Mouse (Mus musculus) kidney, postnatal 0 days (tissue): Measurements from ENCODE around the gene Acbd3. TPM values are rescaled to one million over a fixed set of nuclear protein-coding genes. Genes with fewer than 3 reads are reported as not detected.

Experiments
- ATAC-seq: fragments of 200-750 bp; cut with Nextera tagmentation; replicated peaks from 2 replicates; pipeline ENCODE4 v1.8.0; 2017; ENCODE audit warnings: low read depth, moderate number of reproducible peaks, moderate TSS enrichment, moderate library complexity; ENCODE audit not compliant: low FRiP score
- DNase-seq: peaks from one replicate; pipeline ENCODE4 v3.0.0-alpha.2; 2016; ENCODE audit warnings: low spot score
- H3K27ac ChIP-seq: fragments of 300-500 bp; sonication (generic); 2 replicates; pipeline ENCODE4 v1.5.1; 2014; ENCODE audit warnings: mild to moderate bottlenecking
- H3K27me3 ChIP-seq: fragments of 300-500 bp; sonication (generic); 2 replicates; pipeline ENCODE4 v1.6.1; 2014; ENCODE audit warnings: low read length, mixed read lengths; ENCODE audit not compliant: insufficient read depth
- H3K36me3 ChIP-seq: fragments of 300-500 bp; sonication (generic); 2 replicates; pipeline ENCODE4 v1.6.1; 2014; ENCODE audit warnings: low read length, mixed read lengths; ENCODE audit not compliant: insufficient read depth
- H3K4me1 ChIP-seq: fragments of 300-500 bp; sonication (generic); replicated peaks from 2 replicates; pipeline ENCODE4 v1.6.1; 2014; ENCODE audit warnings: antibody characterized with exemption, low read length, mixed read lengths; ENCODE audit not compliant: insufficient read depth
- H3K4me2 ChIP-seq: fragments of 300-500 bp; sonication (generic); 2 replicates; pipeline ENCODE4 v1.6.1; 2014; ENCODE audit warnings: mild to moderate bottlenecking, low read length, moderate library complexity, mixed read lengths
- H3K4me3 ChIP-seq: fragments of 300-500 bp; sonication (generic); replicated peaks from 2 replicates; pipeline ENCODE4 v1.5.1; 2014; ENCODE audit warnings: low read depth, low read length
- H3K9ac ChIP-seq: fragments of 300-500 bp; sonication (generic); 2 replicates; pipeline ENCODE4 v1.6.1; 2014; ENCODE audit warnings: low read depth, low read length
- H3K9me3 ChIP-seq: fragments of 300-500 bp; sonication (generic); replicated peaks from 2 replicates; pipeline ENCODE4 v1.6.1; 2016; ENCODE audit warnings: low read length, inconsistent platforms, mixed read lengths
- CTCF ChIP-seq: IDR thresholded peaks from 2 replicates; pipeline ENCODE4 v1.5.1; 2016; ENCODE audit warnings: antibody characterized with exemption, low read depth, mild to moderate bottlenecking, moderate library complexity
- WGBS: fragments of 180-500 bp; shearing (Covaris S2); extraction: QIAGEN DNeasy Blood & Tissue Kit; methylation state at CpG from one replicate; pipeline ENCODE4 v1.1.7; 2014; 5-methylcytosine and 5-hydroxymethylcytosine counted together
- polyA plus RNA-seq: library from polyadenylated mRNA; unstranded; fragments of >200 nt; fragmentation: Nextera tagmentation; extraction: Ambion mirVana; gene quantifications from 2 replicates; pipeline ENCODE4 v1.2.1, GENCODE M21; 2015

The Acbd3 gene
- polyA plus RNA-seq, 1 experiment from 2014 or later: 18.5 TPM

DNA sequence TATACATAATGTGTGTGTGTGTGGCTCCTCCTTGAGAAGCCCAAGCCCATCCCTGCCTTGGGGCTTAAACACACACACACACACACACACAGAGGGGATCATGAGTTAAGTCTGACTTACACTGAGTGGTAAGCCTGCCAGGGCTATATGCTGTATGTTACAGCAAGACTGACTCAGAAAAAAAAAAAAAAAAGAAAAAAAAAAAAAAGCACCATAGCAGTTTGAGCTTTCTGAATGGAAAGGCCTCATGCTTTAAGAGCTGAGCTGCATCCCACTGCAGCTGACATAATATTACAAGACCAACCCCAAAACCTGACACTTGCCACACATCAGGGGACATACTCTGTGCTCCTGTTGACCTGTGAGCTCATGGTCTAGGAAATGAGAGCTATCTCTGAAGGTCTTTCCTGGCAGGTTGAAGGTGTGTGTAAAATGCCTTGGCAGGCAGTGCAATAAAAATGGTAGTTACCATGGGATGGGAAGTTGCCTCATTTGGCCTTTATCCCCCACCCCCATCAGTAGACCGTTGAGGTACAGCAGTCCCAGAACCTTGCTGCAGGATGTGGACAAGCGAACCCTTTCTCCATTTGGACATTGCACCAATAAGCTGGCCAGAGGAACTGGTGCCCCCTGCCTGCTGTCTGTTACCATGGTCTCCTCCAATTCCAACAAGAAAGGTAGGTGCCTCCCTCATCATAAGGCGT, 31.6 kb downstream of the Acbd3 start:
- Histone ChIP-seq H3K36me3 (peaks cover 10% of the 10 kb centered on the region; the same call in 1 of the 2 replicates), H3K9ac (no peak overlapping the region), H3K27me3 (no peaks in the 10 kb centered on the region), H3K27ac (no peak overlapping the region), H3K9me3 (no peaks in the 10 kb centered on the region), H3K4me2 (no peak overlapping the region), H3K4me3 (no peak overlapping the region), H3K4me1 (no peaks in the 10 kb centered on the region)
- 74% methylated on average over 3 of the region's 3 CpGs for WGBS
- no peak for ATAC-seq
- TF ChIP-seq CTCF: peak; percentile 42; the same call in 1 of the 2 replicates
- DNase-seq: no peak

DNA sequence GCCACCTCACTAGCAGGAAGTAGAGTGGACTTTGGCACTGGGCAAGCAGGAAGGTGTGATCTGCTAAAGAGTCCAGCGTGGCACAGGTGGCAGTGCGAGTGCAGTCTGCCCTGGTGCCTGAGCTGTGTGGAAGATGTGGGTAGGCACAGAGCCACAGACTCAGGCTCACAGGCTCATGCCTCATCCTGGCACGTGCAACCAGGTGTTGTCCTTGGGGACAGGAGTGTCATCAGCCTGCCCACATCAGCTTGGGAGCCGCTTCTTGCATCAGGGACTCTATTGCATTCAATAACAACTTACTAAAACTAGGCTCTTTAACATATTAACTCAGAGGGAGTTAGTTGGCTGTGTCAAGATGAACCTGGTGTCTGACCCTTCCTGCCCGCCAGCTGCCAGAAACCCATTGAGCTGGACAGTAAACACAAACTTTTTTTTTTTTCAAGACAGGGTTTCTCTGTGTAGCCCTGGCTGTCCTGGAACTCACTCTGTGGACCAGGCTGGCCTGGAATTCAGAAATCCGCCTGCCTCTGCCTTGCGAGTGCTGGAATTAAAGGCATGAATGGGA, 32.2 kb downstream of the Acbd3 start:
- no peak overlapping the region for H3K27ac ChIP-seq

GRCm38 (mm10) chr1:180762180-180762579, 36.3 kb downstream of the Acbd3 start:
- WGBS: 70% methylated on average over 11 of the region's 11 CpGs
- DNase-seq (no peak), ATAC-seq (no peak)
- H3K36me3 ChIP-seq: no peaks in the 10 kb centered on the region
- H3K4me2 ChIP-seq: no peak overlapping the region
- no peak for TF ChIP-seq CTCF
- H3K9ac ChIP-seq: no peak overlapping the region
- H3K4me1 ChIP-seq: peaks cover 8% of the 10 kb centered on the region; the same call in 1 of the 2 replicates
- no peak overlapping the region for H3K27ac ChIP-seq
- no peaks in the 10 kb centered on the region for H3K27me3 ChIP-seq
- H3K9me3 ChIP-seq: no peaks in the 10 kb centered on the region
- H3K4me3 ChIP-seq: no peak overlapping the region

More for the DNA sequence above, 32.2 kb downstream of the Acbd3 start:
- peaks cover 3% of the 10 kb centered on the region; the same call in 1 of the 2 replicates for H3K36me3 ChIP-seq
- TF ChIP-seq CTCF: no peak
- H3K4me3 ChIP-seq: no peak overlapping the region
- DNase-seq (no peak), ATAC-seq (peak; percentile 70)
- no peaks in the 10 kb centered on the region for H3K9me3 ChIP-seq
- 0 out of 2 replicates have a peak, but pooled peaks cover 2% of the 10 kb centered on the region for H3K4me1 ChIP-seq
- no peaks in the 10 kb centered on the region for H3K27me3 ChIP-seq
- no peak overlapping the region for H3K4me2 ChIP-seq
- WGBS: 74% methylated on average over 7 of the region's 7 CpGs
- H3K9ac ChIP-seq: no peak overlapping the region

DNA sequence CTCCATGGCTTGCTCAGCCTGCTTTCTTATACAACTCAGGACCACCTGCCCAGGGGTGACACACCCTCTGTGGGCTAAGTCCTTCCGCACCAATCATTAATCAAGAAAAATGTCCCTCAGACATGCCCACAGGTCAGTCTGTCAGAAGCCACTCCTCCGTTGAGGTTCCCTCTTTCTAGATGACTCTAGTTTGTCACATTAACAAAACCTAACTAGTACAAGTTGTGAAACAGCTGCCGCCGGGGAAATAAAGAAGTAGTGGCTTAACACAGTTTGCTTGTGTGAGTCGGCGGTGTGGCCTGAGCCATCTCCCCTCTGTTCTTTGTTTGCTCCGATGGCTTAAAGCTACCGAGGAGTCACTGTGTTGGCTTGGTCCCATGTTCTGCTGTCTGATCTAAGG, 36.8 kb downstream of the Acbd3 start:
- TF ChIP-seq CTCF: no peak
- Histone ChIP-seq H3K9me3 (no peaks in the 10 kb centered on the region), H3K4me1 (peaks cover 8% of the 10 kb centered on the region; the same call in 1 of the 2 replicates), H3K9ac (0 out of 2 replicates have a peak overlapping the region, but pooled peaks have one; percentile 2), H3K27me3 (no peaks in the 10 kb centered on the region), H3K27ac (no peak overlapping the region), H3K4me3 (no peak overlapping the region), H3K36me3 (no peaks in the 10 kb centered on the region), H3K4me2 (0 out of 2 replicates have a peak overlapping the region, but pooled peaks have one; percentile 91)
- no peak for DNase-seq
- 73% methylated on average over 8 of the region's 8 CpGs for WGBS
- ATAC-seq: no peak

- Histone ChIP-seq H3K4me2 (peak overlapping the region; percentile 91), H3K4me3 (peak overlapping the region; percentile 39), H3K9ac (peak overlapping the region; percentile 2; the same call in 1 of the 2 replicates), H3K27ac (no peak overlapping the region), H3K4me1 (peaks cover 8% of the 10 kb centered on the region; the same call in 1 of the 2 replicates), H3K36me3 (no peaks in the 10 kb centered on the region), H3K27me3 (no peaks in the 10 kb centered on the region), H3K9me3 (no peaks in the 10 kb centered on the region)
- DNase-seq: no peak
- TF ChIP-seq CTCF: no peak
- 0 out of 2 replicates have a peak, but pooled peaks have one; percentile 12 for ATAC-seq
- 2% methylated on average over 14 of the region's 14 CpGs for WGBS
Measured at GRCm38 (mm10) chr1:180763307-180763706, 37.5 kb downstream of the Acbd3 start.

DNA sequence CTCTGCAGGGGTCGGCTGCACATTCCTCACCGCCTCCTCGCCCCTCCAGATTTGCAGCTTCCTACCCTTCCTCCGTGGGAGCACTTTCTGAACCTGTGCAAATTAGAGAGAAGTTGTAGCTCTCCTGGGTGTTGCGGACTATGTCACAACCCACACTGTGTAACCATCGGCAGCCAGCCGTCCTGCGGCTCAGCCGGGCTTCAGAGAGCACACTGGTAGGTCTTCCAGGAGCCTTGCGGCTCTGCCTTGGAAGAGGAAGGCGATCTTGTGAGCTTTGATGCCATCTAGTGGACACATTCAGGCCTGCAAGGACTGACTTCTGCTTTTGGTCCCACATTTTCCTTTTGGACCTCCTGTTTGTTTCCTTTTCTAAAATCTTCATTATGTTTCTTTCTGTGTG, 38.0 kb downstream of the Acbd3 start:
- Histone ChIP-seq H3K9me3 (no peaks in the 10 kb centered on the region), H3K27me3 (no peaks in the 10 kb centered on the region), H3K4me2 (peak overlapping the region; percentile 91), H3K9ac (peak overlapping the region; percentile 2; the same call in 1 of the 2 replicates), H3K4me1 (peaks cover 12% of the 10 kb centered on the region; the same call in 1 of the 2 replicates), H3K4me3 (peak overlapping the region; percentile 39), H3K36me3 (no peaks in the 10 kb centered on the region), H3K27ac (no peak overlapping the region)
- peak; percentile 93 for TF ChIP-seq CTCF
- DNase-seq: peak; percentile 93
- peak; percentile 49; the same call in 1 of the 2 replicates for ATAC-seq
- under 1% methylated on average over 11 of the region's 11 CpGs for WGBS
